Mouse (Mus musculus): ENCODE results near the gene Syde1. TPM values are rescaled to one million over a fixed set of nuclear protein-coding genes. Genes with fewer than 3 reads are reported as not detected.

Syde1 gene
- total RNA-seq (2023), result 0.34 TPM in 1 of 2 replicates, not detected in the other

DNA sequence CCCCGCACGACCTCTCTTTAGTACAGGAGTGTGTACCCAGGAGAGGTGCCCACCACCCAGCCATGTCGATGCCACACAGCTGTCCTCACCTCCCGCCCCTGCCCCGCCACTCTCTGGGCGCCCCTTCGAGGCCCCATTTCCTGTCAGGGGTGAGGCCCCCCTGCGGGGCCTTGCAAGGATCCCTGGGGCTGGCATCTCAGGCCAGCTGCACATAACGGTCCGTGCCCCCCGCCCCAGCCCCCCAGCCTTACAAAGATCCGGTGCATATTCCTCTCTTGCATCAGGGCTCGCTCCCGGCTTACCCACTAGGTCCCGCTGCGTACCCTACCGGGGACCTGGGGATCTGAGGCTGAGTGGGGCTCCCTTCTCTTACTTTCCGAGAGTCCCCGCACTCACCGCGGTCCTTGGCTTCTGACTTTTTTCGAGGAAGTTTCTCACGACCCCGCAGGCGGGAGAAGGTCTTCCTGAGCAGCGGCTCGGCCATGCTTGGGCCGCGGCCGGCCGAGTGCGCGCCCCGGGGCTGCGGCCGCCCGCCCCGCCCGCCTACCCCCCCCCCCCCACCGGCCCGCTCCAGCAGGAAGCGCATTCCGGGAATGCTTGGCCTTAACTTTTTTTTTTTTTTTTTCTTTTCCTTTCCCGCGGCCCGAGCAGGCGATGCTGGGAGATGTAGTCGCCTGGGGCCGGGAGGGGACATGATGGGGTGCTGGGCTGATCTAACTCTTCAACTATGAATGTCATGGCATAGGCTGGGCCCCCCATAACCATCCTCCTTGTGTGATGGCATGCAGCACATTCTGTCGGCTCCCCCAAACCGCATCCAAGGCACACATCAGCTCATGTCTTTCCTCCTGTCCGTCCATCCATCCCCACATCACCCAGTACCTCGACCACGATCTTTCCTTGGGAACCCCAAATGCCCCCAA lies at the start of gene Syde1:
TSS of gene Syde1 (minus strand) at position 559 of the 923 bp plus-strand sequence.

GRCm38 (mm10) chr10:78617974-78618373 lies 26.2 kb upstream of the Syde1 start, which contains the start of gene Olfr1357:
Gene Olfr1357 (minus strand): TSS chr10:78618074.

DNA sequence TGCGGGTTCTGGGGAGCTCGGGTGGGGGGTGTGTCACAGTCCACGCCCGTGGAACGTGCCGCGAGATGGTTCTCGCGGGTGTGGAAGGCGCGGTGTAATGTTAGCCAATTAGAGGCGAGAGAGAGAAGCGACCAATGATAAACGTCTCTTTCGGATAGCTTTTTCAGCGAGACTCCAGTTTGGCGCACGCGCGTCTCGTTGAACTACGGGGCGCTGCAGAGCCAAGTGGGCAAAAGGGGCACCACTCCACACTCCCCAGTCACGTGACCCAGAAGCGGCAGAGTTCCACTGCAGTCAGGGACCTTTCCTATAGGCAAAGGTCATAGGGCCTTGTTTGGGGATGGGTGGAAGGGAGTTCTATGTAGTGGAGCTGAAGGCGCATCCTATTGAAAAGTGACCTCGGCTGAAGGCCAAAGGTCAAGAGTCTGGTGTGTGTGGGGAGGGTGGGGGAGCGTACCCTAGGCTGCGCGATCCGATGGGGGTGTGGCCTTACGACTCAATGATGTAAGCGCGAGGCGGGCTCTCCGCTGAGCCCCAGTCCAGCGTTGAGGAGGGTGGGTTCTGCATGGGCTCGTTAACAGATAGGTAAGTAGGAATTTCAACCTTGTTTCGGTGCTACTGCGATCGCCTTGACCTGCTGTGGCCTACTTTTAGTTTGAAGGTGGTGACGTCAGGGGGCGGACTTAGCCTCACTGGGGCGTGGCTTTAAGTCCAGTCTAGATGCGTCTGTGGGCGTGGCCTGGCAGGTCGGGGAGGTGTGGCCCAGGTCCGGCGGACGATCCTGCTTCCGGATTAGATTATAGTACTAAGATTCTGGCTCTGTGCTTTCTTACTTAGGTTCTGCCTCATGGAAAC lies 17.3 kb downstream of the Syde1 start, which contains the start of gene Ilvbl:
TSS of gene Ilvbl (plus strand) at position 97 of the 855 bp plus-strand sequence.

Other genes with a start within 250 kb of the Syde1 start
- 2.3 and 5.5 TPM in 2 replicates for gene Agpat3, start 239.5 kb downstream of the Syde1 start, total RNA-seq (2023)
- 138 and 174 TPM in 2 replicates for gene Rrp1, start 178.9 kb downstream of the Syde1 start, total RNA-seq (2023)
- gene Cstb, start 166.3 kb downstream of the Syde1 start, total RNA-seq (2023), result 100 and 135 TPM in 2 replicates
- 8.0 and 11.8 TPM in 2 replicates for gene Pdxk, start 127.0 kb downstream of the Syde1 start, total RNA-seq (2023)
- gene Olfr1358, start 74.5 kb downstream of the Syde1 start, total RNA-seq (2023), result not detected in 2 replicates
- gene Ilvbl, start 17.6 kb downstream of the Syde1 start, total RNA-seq (2023), result 16.6 and 26.2 TPM in 2 replicates
- not detected in 2 replicates for gene Olfr1357, start 26.1 kb upstream of the Syde1 start, total RNA-seq (2023)
- gene Casp14, start 126.3 kb upstream of the Syde1 start, total RNA-seq (2023), result not detected in 2 replicates
- not detected in 2 replicates for gene Ccdc105, start 161.1 kb upstream of the Syde1 start, total RNA-seq (2023)
- gene Slc1a6, start 188.5 kb upstream of the Syde1 start, total RNA-seq (2023), result not detected in 2 replicates

Measured in neutrophil, adult 65 days (primary cell).